Mouse (Mus musculus) CH12.LX (cell line): Measurements from ENCODE around the gene Banf2. TPM values are rescaled to one million over a fixed set of nuclear protein-coding genes. Genes with fewer than 3 reads are reported as not detected.

Experiments used
- DNase-seq: peaks from one replicate; pipeline ENCODE4 v3.0.0-alpha.2; 2013; ENCODE audit errors: extremely low read depth
- H3K27ac ChIP-seq: 2 replicates; pipeline ENCODE4 v1.5.1; 2012; ENCODE audit warnings: low read depth, mild to moderate bottlenecking, control low read depth, moderate library complexity; ENCODE audit not compliant: insufficient read depth
- H3K27me3 ChIP-seq: replicated peaks from 2 replicates; pipeline ENCODE3; 2012; ENCODE audit warnings: inconsistent platforms
- H3K36me3 ChIP-seq, 2 experiments: replicated peaks in 1 of 2; 2 replicates each; pipeline versions ENCODE3 to v1.6.1; 2012; ENCODE audit warnings: inconsistent platforms in 1 of 2, low read length in 1 of 2, mild to moderate bottlenecking in 1 of 2, mixed read lengths in 1 of 2, moderate library complexity in 1 of 2; ENCODE audit not compliant: control insufficient read depth in 1 of 2, insufficient read depth in 1 of 2
- H3K4me1 ChIP-seq, 2 experiments: 2 replicates each; pipeline ENCODE4 v1.6.1; 2012; ENCODE audit warnings: inconsistent platforms in 1 of 2, moderate library complexity in 1 of 2; ENCODE audit not compliant: insufficient read depth in 2 of 2, control insufficient read depth in 1 of 2
- H3K4me2 ChIP-seq: 2 replicates; pipeline ENCODE4 v1.6.1; 2012; ENCODE audit warnings: low read depth, mild to moderate bottlenecking, control low read depth; ENCODE audit not compliant: poor library complexity, insufficient read depth, severe bottlenecking
- H3K4me3 ChIP-seq, 3 experiments: fragments of 150-350 bp in 1 of 3; sonication (generic) in 1 of 3; replicated peaks in 1 of 3; 2 replicates each; pipeline versions ENCODE3 to v1.5.1; 2011 to 2012; ENCODE audit warnings: low read depth in 2 of 3, low read length in 2 of 3, mild to moderate bottlenecking in 2 of 3, moderate library complexity in 2 of 3, control low read depth in 1 of 3, improper control_type of control experiment in 1 of 3, inconsistent platforms in 1 of 3, mixed read lengths in 1 of 3; ENCODE audit not compliant: poor library complexity in 1 of 3
- H3K79me2 ChIP-seq: replicated peaks from 2 replicates; pipeline ENCODE4 v1.6.1; 2012; ENCODE audit warnings: mild to moderate bottlenecking, moderate library complexity; ENCODE audit not compliant: control insufficient read depth, poor library complexity, insufficient read depth, severe bottlenecking; ENCODE audit errors: extremely low read depth
- H3K9ac ChIP-seq: 2 replicates; pipeline ENCODE4 v1.6.1; 2012; ENCODE audit warnings: low read depth, mild to moderate bottlenecking, control low read depth, moderate library complexity; ENCODE audit not compliant: insufficient read depth
- H3K9me3 ChIP-seq: replicated peaks from 2 replicates; pipeline ENCODE3; 2012; ENCODE audit warnings: low read length, inconsistent platforms, mixed read lengths
- CHD2 ChIP-seq: IDR thresholded peaks from 2 replicates; pipeline ENCODE4 v1.6.1; 2011; ENCODE audit warnings: low read length, improper control_type of control experiment
- CTCF ChIP-seq, 2 experiments: IDR thresholded peaks in 1 of 2; conservative IDR thresholded peaks in 1 of 2; 2 replicates each; pipeline ENCODE4 v1.5.1; 2011 to 2012; ENCODE audit warnings: low read depth in 2 of 2, low read length in 2 of 2, improper control_type of control experiment in 1 of 2, inconsistent platforms in 1 of 2, mild to moderate bottlenecking in 1 of 2, moderate library complexity in 1 of 2
- E2F4 ChIP-seq: IDR thresholded peaks from 2 replicates; pipeline ENCODE4 v1.6.1; 2011; ENCODE audit warnings: low read depth, low read length, improper control_type of control experiment; ENCODE audit not compliant: insufficient replicate concordance
- ELF1 ChIP-seq: IDR thresholded peaks from 2 replicates; pipeline ENCODE4 v1.6.1; 2014; ENCODE audit warnings: low read depth, mild to moderate bottlenecking, inconsistent platforms, low read length, improper control_type of control experiment
- EP300 ChIP-seq: IDR thresholded peaks from 2 replicates; pipeline ENCODE4 v1.6.1; 2011; ENCODE audit warnings: low read length, improper control_type of control experiment
- ETS1 ChIP-seq: conservative IDR thresholded peaks from 2 replicates; pipeline ENCODE4 v1.6.1; 2012; ENCODE audit warnings: low read depth, mild to moderate bottlenecking, inconsistent platforms, low read length, improper control_type of control experiment, moderate library complexity
- GABPA ChIP-seq: IDR thresholded peaks from 2 replicates; pipeline ENCODE4 v1.6.1; 2012; ENCODE audit warnings: low read depth, low read length, improper control_type of control experiment, inconsistent platforms; ENCODE audit not compliant: insufficient replicate concordance
- JUND ChIP-seq: conservative IDR thresholded peaks from 2 replicates; pipeline ENCODE4 v1.6.1; 2011; ENCODE audit warnings: low read depth, low read length, improper control_type of control experiment
- KAT2A ChIP-seq: IDR thresholded peaks from 2 replicates; pipeline ENCODE4 v1.6.1; 2012; ENCODE audit warnings: low read length, improper control_type of control experiment, inconsistent platforms; ENCODE audit not compliant: insufficient replicate concordance
- MAX ChIP-seq: IDR thresholded peaks from 2 replicates; pipeline ENCODE4 v1.6.1; 2011; ENCODE audit warnings: low read length, improper control_type of control experiment
- MAZ ChIP-seq: IDR thresholded peaks from 2 replicates; pipeline ENCODE4 v1.6.1; 2012; ENCODE audit warnings: low read depth, mild to moderate bottlenecking, inconsistent platforms, low read length, improper control_type of control experiment, moderate library complexity
- MEF2A ChIP-seq: IDR thresholded peaks from 2 replicates; pipeline ENCODE4 v1.6.1; 2014; ENCODE audit warnings: low read depth, mild to moderate bottlenecking, inconsistent platforms, low read length, improper control_type of control experiment, borderline replicate concordance
- MXI1 ChIP-seq: IDR thresholded peaks from 2 replicates; pipeline ENCODE4 v1.6.1; 2011; ENCODE audit warnings: mild to moderate bottlenecking, low read depth, low read length, improper control_type of control experiment
- MYC ChIP-seq: IDR thresholded peaks from 2 replicates; pipeline ENCODE4 v1.6.1; 2011; ENCODE audit warnings: low read depth, mild to moderate bottlenecking, improper control_type of control experiment, low read length
- NELFE ChIP-seq: IDR thresholded peaks from 2 replicates; pipeline ENCODE4 v1.6.1; 2011; ENCODE audit warnings: low read depth, low read length, improper control_type of control experiment
- PAX5 ChIP-seq: IDR thresholded peaks from 2 replicates; pipeline ENCODE4 v1.6.1; 2012; ENCODE audit warnings: low read length, inconsistent platforms, mixed read lengths
- POLR2A ChIP-seq: IDR thresholded peaks from 2 replicates; pipeline ENCODE4 v1.6.1; 2011; ENCODE audit warnings: low read depth, mild to moderate bottlenecking, improper control_type of control experiment, low read length
- RAD21 ChIP-seq: IDR thresholded peaks from 2 replicates; pipeline ENCODE4 v1.6.1; 2011; ENCODE audit warnings: low read depth, mild to moderate bottlenecking, low read length, improper control_type of control experiment, moderate library complexity
- SIN3A ChIP-seq: IDR thresholded peaks from 2 replicates; pipeline ENCODE4 v1.6.1; 2012; ENCODE audit warnings: low read length, improper control_type of control experiment, inconsistent platforms
- SMC3 ChIP-seq: IDR thresholded peaks from 2 replicates; pipeline ENCODE4 v1.6.1; 2011; ENCODE audit warnings: low read depth, low read length, improper control_type of control experiment
- TBP ChIP-seq: conservative IDR thresholded peaks from 2 replicates; pipeline ENCODE4 v1.6.1; 2011; ENCODE audit warnings: low read depth, low read length, improper control_type of control experiment
- TCF12 ChIP-seq: IDR thresholded peaks from 2 replicates; pipeline ENCODE4 v1.6.1; 2014; ENCODE audit warnings: low read depth, mild to moderate bottlenecking, inconsistent platforms, low read length, improper control_type of control experiment
- USF1 ChIP-seq: IDR thresholded peaks from 2 replicates; pipeline ENCODE4 v1.6.1; 2014; ENCODE audit warnings: low read depth, mild to moderate bottlenecking, inconsistent platforms, low read length, improper control_type of control experiment
- USF2 ChIP-seq: conservative IDR thresholded peaks from 2 replicates; pipeline ENCODE4 v1.6.1; 2011; ENCODE audit warnings: low read depth, low read length, improper control_type of control experiment
- ZC3H11A ChIP-seq: IDR thresholded peaks from 2 replicates; pipeline ENCODE4 v1.6.1; 2012; ENCODE audit warnings: low read depth, mild to moderate bottlenecking, inconsistent platforms, low read length, improper control_type of control experiment
- dilution Hi-C: fragments of 300-500 bp; cut with MboI; formaldehyde crosslinking; loops from 2 replicates; pipeline ENCODE4 v1.14.3; 2020; ENCODE audit warnings: low sequenced_read_pairs; ENCODE audit not compliant: extremely low pct_unique_long_range_greater_than_20kb, extremely low pct_ligation_motif_present
- in situ Hi-C: fragments of 300-500 bp; cut with MboI; formaldehyde crosslinking; loops from 3 replicates; pipeline ENCODE4 v1.14.3; 2019; ENCODE audit warnings: low sequenced_read_pairs, low pct_ligation_motif_present, low pct_unique_long_range_greater_than_20kb, mixed read lengths
- polyA plus RNA-seq: library from polyadenylated mRNA; unstranded; fragments of >175 nt; gene quantifications from 2 replicates; pipeline ENCODE4 v1.2.1, GENCODE M21; 2012; ENCODE audit warnings: low read depth; ENCODE audit not compliant: insufficient read length
- total RNA-seq, 2 experiments: library from RNA; depleted of rRNA; stranded (reverse); fragments of 300-350 nt in 1 of 2; fragments of >200 nt in 1 of 2; gene quantifications; 2 replicates each; pipeline ENCODE4 v1.2.3; 2012 to 2014

The Banf2 gene
- total and polyA plus RNA-seq, 3 experiments, result not detected

GRCm38 (mm10) chr2:144019971-144020370 lies 12.9 kb upstream of the Banf2 start:
- peaks cover 15% of the 10 kb centered on the region for H3K27me3 ChIP-seq
- DNase-seq, result no peak
- in situ Hi-C loops, result loop anchor here (10.0 kb wide), 1 partner anchor 95 kb away; no protein-coding TSS in a partner anchor
- TF ChIP-seq PAX5 (no peak), ETS1 (no peak), E2F4 (no peak), POLR2A (no peak), MAX (no peak), JUND (no peak), TBP (no peak), CHD2 (no peak), MAZ (no peak), SMC3 (no peak), ZC3H11A (no peak), GABPA (no peak), KAT2A (no peak)
- TF ChIP-seq, all 38 proteins: peak for 0
- dilution Hi-C loops, result no loop called here
- no peaks in the 10 kb centered on the region for H3K36me3 ChIP-seq
- H3K9ac ChIP-seq, result no peak overlapping the region
- no peak overlapping the region for H3K4me2 ChIP-seq
- H3K79me2 ChIP-seq, result no peaks in the 10 kb centered on the region
- H3K27ac ChIP-seq, result no peak overlapping the region
- H3K4me1 ChIP-seq, result 0 out of 4 replicates have a peak, but pooled peaks cover 0 to 2% of the 10 kb centered on the region in 2 experiments
- H3K9me3 ChIP-seq, result no peaks in the 10 kb centered on the region
- H3K4me3 ChIP-seq, result no peak overlapping the region

GRCm38 (mm10) chr2:144022441-144022840 lies 10.4 kb upstream of the Banf2 start:
- no peaks in the 10 kb centered on the region for H3K36me3 ChIP-seq
- H3K4me2 ChIP-seq, result no peak overlapping the region
- TF ChIP-seq KAT2A, result no peak
- no peak for TF ChIP-seq CTCF (conservative IDR thresholded peaks at IDR 0.05 in 1 of 2, IDR thresholded peaks at IDR 0.05 in 1 of 2; ENCODE audit: low read depth in 2 of 2, low read length in 2 of 2)
- TF ChIP-seq RAD21, result no peak
- no peak for TF ChIP-seq MYC
- no peak for TF ChIP-seq NELFE
- no peak for TF ChIP-seq USF2
- TF ChIP-seq EP300, result no peak
- TF ChIP-seq POLR2A, result no peak
- TF ChIP-seq MXI1, result no peak
- no peak for TF ChIP-seq SIN3A
- TF ChIP-seq USF1, result no peak
- no peak for TF ChIP-seq TCF12
- TF ChIP-seq MEF2A, result no peak
- TF ChIP-seq PAX5, result no peak
- no peak for TF ChIP-seq E2F4
- no peak for TF ChIP-seq ELF1
- peaks cover 15% of the 10 kb centered on the region for H3K27me3 ChIP-seq
- H3K79me2 ChIP-seq, result no peaks in the 10 kb centered on the region
- no peaks in the 10 kb centered on the region for H3K9me3 ChIP-seq
- no peak for DNase-seq
- dilution Hi-C loops, result no loop called here
- H3K9ac ChIP-seq, result no peak overlapping the region
- H3K27ac ChIP-seq, result no peak overlapping the region
- in situ Hi-C loops, result no loop called here
- H3K4me3 ChIP-seq, result no peak overlapping the region
- H3K4me1 ChIP-seq, result 0 out of 4 replicates have a peak, but pooled peaks cover 0 to 2% of the 10 kb centered on the region in 2 experiments
